Mouse (Mus musculus): Measurements from ENCODE around the gene Atat1.

DNA sequence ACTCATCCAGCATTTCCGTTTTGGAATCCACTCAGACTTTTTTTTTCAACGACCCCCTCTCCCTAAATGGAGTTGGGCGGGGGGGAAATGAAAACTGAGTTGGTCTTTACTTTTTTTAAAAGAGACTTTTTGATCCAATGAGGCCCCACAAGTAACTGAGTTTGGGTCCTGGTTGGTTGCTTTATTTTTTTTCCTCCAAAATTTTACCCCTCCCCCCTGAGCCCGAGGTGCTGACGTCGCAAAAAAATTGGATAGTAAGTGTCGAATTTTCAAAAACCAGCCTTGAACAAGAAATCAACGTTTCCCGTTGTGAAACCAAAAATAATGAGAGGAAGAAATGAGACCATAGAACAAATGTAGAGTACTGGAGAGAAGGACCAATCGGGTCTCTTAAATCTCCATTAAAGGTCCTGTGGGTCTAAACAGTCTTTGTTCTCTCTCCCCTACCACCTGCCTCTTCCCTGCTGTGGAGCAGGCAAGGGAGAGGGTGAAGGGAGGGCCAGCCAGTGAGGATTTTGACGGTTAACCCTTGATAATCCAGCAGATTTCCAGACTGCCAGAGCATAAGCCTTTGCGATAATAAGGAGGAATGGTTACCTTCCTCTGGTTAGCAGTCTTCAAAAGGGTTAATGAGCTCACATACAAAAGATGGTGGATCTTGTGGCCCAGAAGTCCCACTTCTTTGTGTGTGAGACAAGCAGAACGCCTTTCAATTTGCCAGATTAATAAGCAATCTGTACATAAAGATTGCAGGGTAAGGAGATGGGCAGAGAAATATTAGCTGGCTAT is 7.8 kb upstream of the Atat1 start:
- TF ChIP-seq POLR2A (IDR thresholded peaks at IDR 0.05; ENCODE audit: low read depth, low read length) (no peak; the same call in none of the 2 replicates), CTCF (IDR thresholded peaks at IDR 0.05; ENCODE audit: extremely low read depth, insufficient read depth, insufficient read length, insufficient replicate concordance) (no peak)

Measured in spleen, adult 2 months (tissue).